Mouse (Mus musculus): Measurements from ENCODE around the gene Pik3cd. TPM values are rescaled to one million over a fixed set of nuclear protein-coding genes. Genes with fewer than 3 reads are reported as not detected.

Pik3cd gene
- polyA plus RNA-seq, 1 experiment: 11.7 TPM

GRCm38 (mm10) chr4:149663849-149664503, 38.4 kb downstream of the Pik3cd start:
- Histone ChIP-seq H3K4me3 (ENCODE audit: low read depth, low read length) (no peak overlapping the region), H3K36me3 (ENCODE audit: control insufficient read depth, insufficient read depth, low read length) (no peaks in the 10 kb centered on the region), H3K27ac (ENCODE audit: insufficient read depth, low read depth, low read length) (no peak overlapping the region), H3K4me1 (ENCODE audit: control insufficient read depth, insufficient read depth, insufficient read length, low read length) (no peaks in the 10 kb centered on the region; the same call in 1 of the 2 replicates), H3K27me3 (ENCODE audit: control insufficient read depth, insufficient read depth, low read length) (no peaks in the 10 kb centered on the region)
- 62% methylated on average over 7 of the region's 7 CpGs for WGBS
- TF ChIP-seq POLR2A (IDR thresholded peaks at IDR 0.05; ENCODE audit: low read depth, low read length): no peak
- TF ChIP-seq CTCF (IDR thresholded peaks at IDR 0.05; ENCODE audit: extremely low read depth, insufficient read length, insufficient replicate concordance, low read depth, low read length): no peak

GRCm38 (mm10) chr4:149661967-149662589, 40.3 kb downstream of the Pik3cd start:
- no peak overlapping the region for H3K4me3 ChIP-seq (ENCODE audit: low read depth, low read length)
- WGBS: 77% methylated on average over 14 of the region's 14 CpGs
- peaks cover 2% of the 10 kb centered on the region; the same call in 1 of the 2 replicates for H3K36me3 ChIP-seq (ENCODE audit: control insufficient read depth, insufficient read depth, low read length)
- H3K4me1 ChIP-seq (ENCODE audit: control insufficient read depth, insufficient read depth, insufficient read length, low read length): peaks cover 2% of the 10 kb centered on the region
- no peak overlapping the region for H3K27ac ChIP-seq (ENCODE audit: insufficient read depth, low read depth, low read length)
- no peaks in the 10 kb centered on the region for H3K27me3 ChIP-seq (ENCODE audit: control insufficient read depth, insufficient read depth, low read length)
- TF ChIP-seq CTCF (IDR thresholded peaks at IDR 0.05; ENCODE audit: extremely low read depth, insufficient read length, insufficient replicate concordance, low read depth, low read length) (no peak), POLR2A (IDR thresholded peaks at IDR 0.05; ENCODE audit: low read depth, low read length) (no peak)

GRCm38 (mm10) chr4:149660598-149660997, 41.8 kb downstream of the Pik3cd start:
- H3K27me3 ChIP-seq (ENCODE audit: control insufficient read depth, insufficient read depth, low read length): no peaks in the 10 kb centered on the region
- TF ChIP-seq POLR2A (IDR thresholded peaks at IDR 0.05; ENCODE audit: low read depth, low read length) (no peak), CTCF (IDR thresholded peaks at IDR 0.05; ENCODE audit: extremely low read depth, insufficient read length, insufficient replicate concordance, low read depth, low read length) (no peak)
- H3K27ac ChIP-seq (ENCODE audit: insufficient read depth, low read depth, low read length): no peak overlapping the region
- no peak overlapping the region for H3K4me3 ChIP-seq (ENCODE audit: low read depth, low read length)
- WGBS: 71% methylated on average over 7 of the region's 7 CpGs
- peaks cover 2% of the 10 kb centered on the region; the same call in 1 of the 2 replicates for H3K36me3 ChIP-seq (ENCODE audit: control insufficient read depth, insufficient read depth, low read length)
- H3K4me1 ChIP-seq (ENCODE audit: control insufficient read depth, insufficient read depth, insufficient read length, low read length): peaks cover 4% of the 10 kb centered on the region

- TF ChIP-seq CTCF (IDR thresholded peaks at IDR 0.05; ENCODE audit: extremely low read depth, insufficient read length, insufficient replicate concordance, low read depth, low read length) (no peak), POLR2A (IDR thresholded peaks at IDR 0.05; ENCODE audit: low read depth, low read length) (no peak)
- peak overlapping the region; percentile 34; the same call in 1 of the 2 replicates for H3K4me3 ChIP-seq (ENCODE audit: low read depth, low read length)
- 64% methylated on average over 25 of the region's 25 CpGs for WGBS
- H3K4me1 ChIP-seq (ENCODE audit: control insufficient read depth, insufficient read depth, insufficient read length, low read length): peaks cover 4% of the 10 kb centered on the region
- no peaks in the 10 kb centered on the region for H3K27me3 ChIP-seq (ENCODE audit: control insufficient read depth, insufficient read depth, low read length)
- H3K27ac ChIP-seq (ENCODE audit: insufficient read depth, low read depth, low read length): no peak overlapping the region
- peaks cover 2% of the 10 kb centered on the region; the same call in 1 of the 2 replicates for H3K36me3 ChIP-seq (ENCODE audit: control insufficient read depth, insufficient read depth, low read length)
Observed at GRCm38 (mm10) chr4:149659495-149660116, 42.8 kb downstream of the Pik3cd start.

- peaks cover 4% of the 10 kb centered on the region for H3K4me1 ChIP-seq (ENCODE audit: control insufficient read depth, insufficient read depth, insufficient read length, low read length)
- no peaks in the 10 kb centered on the region for H3K27me3 ChIP-seq (ENCODE audit: control insufficient read depth, insufficient read depth, low read length)
- no peak overlapping the region for H3K4me3 ChIP-seq (ENCODE audit: low read depth, low read length)
- peak overlapping the region; percentile 46 for H3K27ac ChIP-seq (ENCODE audit: insufficient read depth, low read depth, low read length)
- TF ChIP-seq CTCF (IDR thresholded peaks at IDR 0.05; ENCODE audit: extremely low read depth, insufficient read length, insufficient replicate concordance, low read depth, low read length) (no peak), POLR2A (IDR thresholded peaks at IDR 0.05; ENCODE audit: low read depth, low read length) (no peak)
- H3K36me3 ChIP-seq (ENCODE audit: control insufficient read depth, insufficient read depth, low read length): peaks cover 8% of the 10 kb centered on the region; the same call in 1 of the 2 replicates
- 68% methylated on average over 11 of the region's 11 CpGs for WGBS
Observed at GRCm38 (mm10) chr4:149657858-149658416, 44.4 kb downstream of the Pik3cd start.

GRCm38 (mm10) chr4:149654232-149654631, 48.1 kb downstream of the Pik3cd start:
- TF ChIP-seq POLR2A (IDR thresholded peaks at IDR 0.05; ENCODE audit: low read depth, low read length): no peak
- peak; percentile 71; the same call in 1 of the 2 replicates for TF ChIP-seq CTCF (IDR thresholded peaks at IDR 0.05; ENCODE audit: extremely low read depth, insufficient read length, insufficient replicate concordance, low read depth, low read length)
- H3K27me3 ChIP-seq (ENCODE audit: control insufficient read depth, insufficient read depth, low read length): no peaks in the 10 kb centered on the region
- peaks cover 15% of the 10 kb centered on the region for H3K36me3 ChIP-seq (ENCODE audit: control insufficient read depth, insufficient read depth, low read length)

More at GRCm38 (mm10) chr4:149654232-149654631, 48.1 kb downstream of the Pik3cd start:
- Histone ChIP-seq H3K27ac (ENCODE audit: insufficient read depth, low read depth, low read length) (no peak overlapping the region), H3K4me1 (ENCODE audit: control insufficient read depth, insufficient read depth, insufficient read length, low read length) (peaks cover 4% of the 10 kb centered on the region; the same call in 1 of the 2 replicates), H3K4me3 (ENCODE audit: low read depth, low read length) (no peak overlapping the region)
- 84% methylated on average over 4 of the region's 4 CpGs for WGBS
